ENCODE assay signal across 17 mouse cellular contexts in genomic region chr5:130476741-130477140, GRCm38 (mm10).
DNase-seq lines count a peak whose midpoint lies in the region; ATAC-seq and TF ChIP-seq lines count a peak whose summit lies in the region.
"Had no signal": no experiment of that assay in that cellular context is flagged by ENCODE, and none has a peak within 500 bp of the region (broad histone marks: within the 10 kb centered on the region; RNA-seq: fewer than 3 reads in every experiment).

No protein-coding gene starts in this region.

- TF ChIP-seq CTCF in Patski (IDR thresholded peaks at IDR 0.05): peak; percentile 25

- no peak overlapping the region for H3K27ac ChIP-seq in hindbrain, embryonic 10.5 days
- no peak overlapping the region for H3K27ac ChIP-seq in hindbrain, embryonic 14.5 days
- H3K27ac ChIP-seq: embryonic facial prominence, embryonic 12.5 days; forebrain, embryonic 12.5 days; macrophage; midbrain, embryonic 15.5 days; neural tube, embryonic 13.5 days had no signal

- intact Hi-C loops in left cerebral cortex, postnatal 4 days (cut with DNase I): loop anchor here (10.0 kb wide), 1 partner anchor 88 kb away; no protein-coding TSS in a partner anchor
- intact Hi-C loops in left cerebral cortex, postnatal 25 days (cut with DNase I): no loop called here

- WGBS in hindbrain, embryonic 10.5 days: 73% methylated on average over 12 of the region's 12 CpGs
- 72% methylated on average over 12 of the region's 12 CpGs for WGBS in hindbrain, embryonic 14.5 days

- in situ Hi-C loops in Patski (cut with MboI; ENCODE audit: low pct_unique_long_range_greater_than_20kb): no loop called here

- H3K4me2 ChIP-seq in hindbrain, embryonic 14.5 days (replicated peaks): no peak overlapping the region
- H3K4me2 ChIP-seq: embryonic facial prominence, embryonic 12.5 days; forebrain, embryonic 12.5 days; heart, embryonic 11.5 days; midbrain, embryonic 15.5 days; neural tube, embryonic 13.5 days had no signal

- no peak overlapping the region for H3K9ac ChIP-seq in hindbrain, embryonic 14.5 days
- H3K9ac ChIP-seq: embryonic facial prominence, embryonic 12.5 days; forebrain, embryonic 12.5 days; midbrain, embryonic 15.5 days; neural tube, embryonic 13.5 days had no signal

- peak; percentile 5 for DNase-seq in hindbrain, embryonic 10.5 days (ENCODE audit: low spot score)
- no peak for DNase-seq in hindbrain, embryonic 14.5 days (ENCODE audit: low spot score)
- DNase-seq in left cerebral cortex, postnatal 4 days: peak; percentile 17
- no peak for DNase-seq in left cerebral cortex, postnatal 25 days (ENCODE audit: low spot score in 2 of 2)
- no peak for DNase-seq in Patski (ENCODE audit: low read depth, low spot score)
- peak; percentile 35 for DNase-seq in adrenal gland, postnatal 25 days
- no peak for DNase-seq in spleen, postnatal 10 days (ENCODE audit: low spot score in 2 of 2)
- DNase-seq: cerebellum, adult 2 months; liver; right cerebral cortex, postnatal 14 days; thymus, postnatal 4 days had no signal

- CTCF ChIA-PET in Patski (lab: Charles Lee): no interaction called here

- H3K9me3 ChIP-seq in hindbrain, embryonic 10.5 days: no peaks in the 10 kb centered on the region
- H3K9me3 ChIP-seq in hindbrain, embryonic 14.5 days (ENCODE audit: control insufficient read depth, low read length): no peaks in the 10 kb centered on the region
- H3K9me3 ChIP-seq: embryonic facial prominence, embryonic 12.5 days; forebrain, embryonic 12.5 days; midbrain, embryonic 15.5 days; neural tube, embryonic 13.5 days had no signal

- no peaks in the 10 kb centered on the region for H3K27me3 ChIP-seq in hindbrain, embryonic 10.5 days (ENCODE audit: insufficient read depth, poor library complexity, severe bottlenecking)
- H3K27me3 ChIP-seq in hindbrain, embryonic 14.5 days (ENCODE audit: control insufficient read depth, insufficient read depth, low read length): no peaks in the 10 kb centered on the region
- H3K27me3 ChIP-seq in Patski: no peaks in the 10 kb centered on the region
- H3K27me3 ChIP-seq: embryonic facial prominence, embryonic 12.5 days; forebrain, embryonic 12.5 days; midbrain, embryonic 15.5 days; neural tube, embryonic 13.5 days had no signal

- no peak for ATAC-seq in hindbrain, embryonic 14.5 days (ENCODE audit: low FRiP score)
- ATAC-seq in Patski: no peak
- ATAC-seq: midbrain, embryonic 15.5 days had no signal

- H3K36me3 ChIP-seq in hindbrain, embryonic 10.5 days: no peaks in the 10 kb centered on the region
- H3K36me3 ChIP-seq in hindbrain, embryonic 14.5 days (replicated peaks; ENCODE audit: control insufficient read depth, insufficient read depth): no peaks in the 10 kb centered on the region
- H3K36me3 ChIP-seq: embryonic facial prominence, embryonic 12.5 days; forebrain, embryonic 12.5 days; midbrain, embryonic 15.5 days; neural tube, embryonic 13.5 days had no signal

- no peaks in the 10 kb centered on the region for H3K4me1 ChIP-seq in hindbrain, embryonic 10.5 days (replicated peaks)
- no peaks in the 10 kb centered on the region for H3K4me1 ChIP-seq in hindbrain, embryonic 14.5 days (replicated peaks; ENCODE audit: control insufficient read depth, insufficient read depth, low read length)
- H3K4me1 ChIP-seq: embryonic facial prominence, embryonic 12.5 days; forebrain, embryonic 12.5 days; midbrain, embryonic 15.5 days; neural tube, embryonic 13.5 days had no signal

- no peak overlapping the region for H3K4me3 ChIP-seq in hindbrain, embryonic 10.5 days
- H3K4me3 ChIP-seq in hindbrain, embryonic 14.5 days (replicated peaks; ENCODE audit: low read length): no peak overlapping the region
- H3K4me3 ChIP-seq: embryonic facial prominence, embryonic 12.5 days; forebrain, embryonic 12.5 days; midbrain, embryonic 15.5 days; neural tube, embryonic 13.5 days had no signal

- POLR2A ChIA-PET in Patski (lab: Charles Lee): no interaction called here

Comparison
In these comparisons a context has a peak if more than half of its experiments do, and no peak if none do; other contexts are left out.
1. DNase-seq: peak in hindbrain, embryonic 10.5 days (single experiment), left cerebral cortex, postnatal 4 days (single experiment) and adrenal gland, postnatal 25 days (single experiment); none in hindbrain, embryonic 14.5 days (single experiment), left cerebral cortex, postnatal 25 days (0 of 2), Patski (single experiment) and spleen, postnatal 10 days (0 of 2).